Mouse (Mus musculus): Measurements from ENCODE around the gene Mapk13.
"Not testable (repeated sequence)": the region's sequence is repeated elsewhere in the genome, so short reads cannot be mapped to it uniquely, and the experiment has no call there.

The Mapk13 gene

GRCm38 (mm10) chr17:28769121-28769874, at the start of gene Mapk13:
TSS of gene Mapk13 (plus strand) at chr17:28769297.
- peak; percentile 53 for DNase-seq

- no peak for DNase-seq
Observed at GRCm38 (mm10) chr17:28725783-28726182, 43.3 kb upstream of the Mapk13 start, which contains the start of gene AC170998.1. TSS of gene AC170998.1 (plus strand) at chr17:28726083.

DNA sequence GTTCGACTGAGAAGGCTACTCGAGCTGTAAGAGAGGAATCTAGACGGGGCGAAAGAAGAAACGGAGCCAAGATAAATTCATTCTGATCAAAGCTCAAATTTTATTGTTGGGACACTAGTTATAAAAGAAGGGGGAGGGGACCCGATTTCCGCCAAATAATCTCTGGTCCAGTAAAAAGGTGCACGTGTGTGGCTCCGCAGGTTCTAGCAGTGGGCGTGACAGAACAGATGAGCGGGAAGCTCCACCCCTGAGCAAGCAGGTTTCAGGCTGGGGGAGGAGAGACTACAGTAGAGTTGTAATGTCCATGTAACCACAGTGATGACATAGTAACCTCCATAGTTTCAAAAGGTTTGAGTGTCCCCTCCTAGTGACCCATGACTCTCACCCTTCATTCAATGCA, 41.6 kb upstream of the Mapk13 start:
- DNase-seq = not testable (repeated sequence)

DNA sequence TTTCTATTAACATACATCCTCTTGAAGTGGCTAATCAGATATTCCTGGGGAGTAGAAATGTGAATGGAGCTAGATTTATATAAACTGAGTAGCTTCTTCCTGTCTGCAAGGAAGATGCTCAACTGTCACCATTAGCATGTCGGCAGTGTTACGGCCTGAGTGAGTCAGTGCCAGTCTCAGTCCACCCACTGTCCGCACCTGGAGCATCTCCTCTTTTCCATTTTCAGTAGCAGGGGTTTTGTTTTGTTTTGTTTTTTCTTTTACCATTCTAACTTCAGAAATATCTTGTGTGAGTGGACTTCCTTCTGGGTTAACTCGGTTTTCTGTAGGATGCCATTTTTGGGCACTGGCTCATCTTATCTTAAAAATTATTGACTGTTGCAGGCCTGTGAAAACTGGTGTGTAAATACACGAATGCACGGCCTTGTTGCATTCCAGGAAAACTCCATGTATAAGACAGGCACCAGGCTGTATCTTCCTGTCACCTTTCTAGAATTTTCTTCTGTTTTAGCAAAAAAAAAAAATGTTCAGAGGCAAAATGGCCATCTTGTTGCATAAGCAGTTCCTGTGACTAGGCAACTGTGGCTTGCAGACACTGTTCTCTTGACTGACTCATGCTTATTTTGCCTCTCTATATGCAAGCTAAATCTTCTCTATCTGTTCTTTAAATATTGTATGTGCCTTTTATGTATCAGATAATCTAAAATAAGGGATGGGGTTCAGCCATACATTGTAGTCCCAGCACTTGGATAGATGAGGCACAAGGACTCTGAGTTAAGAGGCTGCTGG, 33.6 kb upstream of the Mapk13 start:
- no peak for DNase-seq

DNA sequence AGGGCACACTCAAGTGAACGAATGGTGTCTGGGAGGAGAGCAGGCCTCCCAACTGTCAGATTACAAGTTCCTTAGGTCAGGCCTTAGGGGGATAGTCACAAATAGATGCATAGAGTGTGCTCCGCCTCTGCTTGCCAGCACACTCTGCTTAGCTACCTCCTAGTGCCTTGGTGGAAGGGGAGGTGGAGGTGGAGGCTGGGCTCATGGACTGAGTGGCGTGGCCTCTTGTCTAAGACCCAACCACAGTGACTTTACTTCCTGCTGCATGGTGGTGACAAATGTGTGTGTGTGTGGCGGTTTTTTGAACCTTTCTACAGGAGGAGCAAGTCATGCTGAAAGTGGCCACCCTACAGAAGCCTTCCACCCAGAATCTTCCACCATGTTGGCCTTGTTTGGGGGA, 32.6 kb upstream of the Mapk13 start:
- DNase-seq = no peak

DNA sequence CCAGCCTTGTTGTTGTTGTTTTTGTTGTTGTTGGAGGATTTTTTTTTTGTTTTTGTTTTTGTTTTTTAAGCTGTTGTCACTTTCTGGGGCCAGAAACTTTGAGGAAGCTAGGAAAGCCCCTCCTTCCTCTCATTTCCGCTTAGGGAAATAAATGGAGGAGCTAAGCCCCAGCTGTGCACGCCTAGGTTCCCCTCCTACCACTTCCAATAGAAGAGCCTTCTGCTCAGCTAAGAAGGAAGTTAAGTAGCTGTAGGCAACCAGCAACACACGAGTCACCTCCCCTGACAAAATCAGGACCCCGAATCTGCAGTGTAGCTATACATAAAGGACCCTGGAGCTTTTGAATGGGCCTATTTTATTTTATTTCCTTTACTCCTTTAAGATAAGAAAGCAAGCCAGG, 31.1 kb upstream of the Mapk13 start:
- DNase-seq = no peak

GRCm38 (mm10) chr17:28739244-28739643, 29.9 kb upstream of the Mapk13 start:
- no peak for DNase-seq

- DNase-seq = no peak
Observed at GRCm38 (mm10) chr17:28743145-28743866, 25.8 kb upstream of the Mapk13 start.

GRCm38 (mm10) chr17:28743916-28744315, 25.2 kb upstream of the Mapk13 start:
- DNase-seq = peak; percentile 52

GRCm38 (mm10) chr17:28745773-28746172, 23.3 kb upstream of the Mapk13 start:
- no peak for DNase-seq

GRCm38 (mm10) chr17:28748001-28748400, 21.1 kb upstream of the Mapk13 start:
- DNase-seq = no peak

DNA sequence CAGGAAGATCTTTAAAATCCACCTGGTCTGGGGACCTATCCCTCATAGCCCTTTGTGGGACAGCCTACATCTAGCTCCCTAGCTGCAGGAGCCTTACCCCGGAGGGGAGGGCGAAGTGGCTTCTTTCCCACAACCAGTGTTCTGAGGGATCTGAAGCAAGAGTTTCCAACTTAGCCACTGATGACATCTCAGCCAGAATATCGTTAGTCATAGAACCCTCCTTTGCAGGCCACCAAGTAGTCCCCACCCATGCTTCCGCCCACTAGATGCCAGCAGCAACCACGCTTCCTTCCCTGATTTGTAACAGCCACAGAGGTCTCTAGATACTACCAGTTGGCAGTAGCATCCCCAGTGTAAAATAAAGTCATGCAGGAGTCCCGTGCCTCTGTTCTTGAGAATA, 18.5 kb upstream of the Mapk13 start:
- peak; percentile 29 for DNase-seq

- no peak for DNase-seq
Observed at GRCm38 (mm10) chr17:28756447-28756846, 12.7 kb upstream of the Mapk13 start.

- no peak for DNase-seq
Observed at GRCm38 (mm10) chr17:28757470-28757869, 11.6 kb upstream of the Mapk13 start.

- no peak for DNase-seq
Observed at GRCm38 (mm10) chr17:28760736-28761312, 8.3 kb upstream of the Mapk13 start.

DNA sequence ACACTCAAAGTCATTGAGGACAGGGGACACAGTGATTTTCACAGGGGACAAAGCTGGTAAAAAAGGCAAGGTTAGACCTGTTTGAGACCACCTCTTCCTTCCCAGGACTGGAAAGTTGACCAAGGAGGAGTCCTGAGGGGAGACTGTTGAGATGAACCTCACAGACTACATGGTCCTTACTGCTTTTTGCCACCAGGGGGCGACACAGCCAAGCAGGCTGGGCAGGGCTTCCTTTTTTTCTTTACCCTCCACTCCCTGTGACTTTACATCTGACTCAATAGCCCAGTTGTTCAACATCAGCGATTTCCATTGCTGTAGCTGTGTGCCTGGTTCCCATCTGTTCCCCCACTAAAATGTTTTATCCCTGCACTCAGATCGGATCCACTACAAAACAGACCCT, 7.2 kb upstream of the Mapk13 start:
- peak; percentile 89 for DNase-seq

GRCm38 (mm10) chr17:28766203-28766602, 2.9 kb upstream of the Mapk13 start:
- DNase-seq = no peak

DNA sequence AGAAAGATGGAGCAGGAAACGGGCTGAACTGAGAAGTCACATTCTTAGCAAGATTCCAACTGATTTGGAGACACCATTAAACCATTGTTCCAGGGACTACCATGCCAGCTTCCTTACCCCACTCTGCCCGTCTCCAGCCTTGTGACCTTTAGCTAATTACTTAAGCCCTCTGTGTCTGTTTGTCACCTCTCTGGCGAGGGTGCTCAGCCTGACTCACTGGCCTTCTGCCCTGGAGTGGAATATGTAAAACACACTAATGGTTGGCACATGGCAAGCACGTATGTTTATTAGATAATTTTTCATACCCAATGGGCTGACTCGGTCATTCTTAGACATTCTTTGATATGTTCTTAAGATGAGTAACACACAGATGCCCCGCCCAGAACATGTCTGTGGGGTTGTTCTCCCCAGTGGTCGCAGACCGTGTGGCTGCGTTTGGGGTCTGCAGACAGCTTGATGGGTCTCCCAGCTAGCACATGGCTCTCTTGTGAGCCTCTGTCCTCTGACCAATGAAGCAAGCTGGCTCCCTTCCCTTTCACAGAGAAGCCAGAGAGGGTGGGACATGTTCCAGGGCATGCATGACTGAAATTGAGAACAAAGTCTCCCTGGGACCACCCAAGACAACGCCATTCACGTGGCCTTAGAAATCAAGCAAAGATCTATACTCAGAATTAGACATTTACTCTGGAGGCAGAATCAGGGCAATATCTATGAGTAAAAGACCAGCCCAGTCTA, 2.1 kb upstream of the Mapk13 start:
- no peak for DNase-seq

GRCm38 (mm10) chr17:28769875-28770421, 851 bp downstream of the Mapk13 start:
- peak; percentile 35 for DNase-seq

DNA sequence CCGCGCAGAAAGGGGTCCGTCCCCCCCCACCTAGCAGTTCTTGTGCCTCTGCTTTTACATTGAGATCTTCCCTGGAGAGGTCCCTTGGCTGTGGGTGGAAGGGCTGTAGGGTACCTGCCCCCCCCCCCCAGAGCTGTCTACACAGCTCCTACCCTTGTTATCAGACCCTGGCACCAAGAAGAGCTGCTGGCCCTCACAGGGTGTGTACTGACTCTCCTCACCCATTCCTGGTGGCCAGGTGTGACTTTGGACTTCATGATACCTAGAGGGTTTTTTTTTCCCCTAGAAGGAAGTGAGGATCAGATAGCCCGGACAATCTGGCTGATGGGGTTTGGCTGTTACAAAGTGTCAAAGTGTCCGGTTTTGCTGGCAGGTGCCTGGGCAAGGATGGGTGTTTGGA, 2.2 kb downstream of the Mapk13 start:
- DNase-seq = no peak

DNA sequence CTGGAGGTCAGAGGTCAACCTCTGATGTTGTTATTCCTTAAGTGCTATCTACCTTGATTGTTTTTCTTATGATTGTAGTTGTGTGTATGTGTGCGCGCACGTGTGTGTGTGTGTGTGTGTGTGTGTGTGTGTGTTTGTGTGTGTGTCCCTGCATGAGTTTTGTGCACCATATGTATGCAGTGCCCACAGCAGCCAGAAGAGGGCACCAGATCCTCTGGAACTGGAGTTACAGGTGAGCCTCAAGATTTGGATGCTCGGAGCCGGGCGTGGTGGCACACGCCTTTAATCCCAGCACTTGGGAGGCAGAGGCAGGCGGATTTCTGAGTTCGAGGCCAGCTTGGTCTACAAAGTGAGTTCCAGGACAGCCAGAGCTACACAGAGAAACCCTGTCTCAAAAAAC, 5.2 kb downstream of the Mapk13 start:
- peak; percentile 46 for DNase-seq

DNA sequence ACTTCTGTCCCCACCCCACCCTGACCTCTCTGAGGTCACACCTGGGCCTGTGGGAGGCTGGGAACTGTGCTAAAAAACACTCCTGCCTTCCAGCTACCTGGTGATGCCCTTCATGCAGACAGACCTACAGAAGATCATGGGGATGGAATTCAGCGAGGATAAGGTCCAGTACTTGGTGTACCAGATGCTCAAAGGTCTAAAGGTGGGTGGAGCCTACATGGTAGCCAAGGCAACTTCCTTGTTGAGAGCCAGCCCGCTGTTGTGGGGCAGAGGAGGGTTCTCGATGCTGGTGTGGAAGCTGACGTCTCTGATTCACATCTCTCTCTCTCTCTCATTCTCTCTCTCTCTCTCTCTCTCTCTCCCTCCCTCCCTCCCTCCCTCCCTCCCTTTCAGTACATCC, 6.1 kb downstream of the Mapk13 start:
- DNase-seq = no peak

All from thymus, postnatal 4 days (tissue).